Mouse (Mus musculus): Measurements from ENCODE around the gene Gm5965.
"Not testable (repeated sequence)": the region's sequence is repeated elsewhere in the genome, so short reads cannot be mapped to it uniquely, and the experiment has no call there.

Gene Gm5965

DNA sequence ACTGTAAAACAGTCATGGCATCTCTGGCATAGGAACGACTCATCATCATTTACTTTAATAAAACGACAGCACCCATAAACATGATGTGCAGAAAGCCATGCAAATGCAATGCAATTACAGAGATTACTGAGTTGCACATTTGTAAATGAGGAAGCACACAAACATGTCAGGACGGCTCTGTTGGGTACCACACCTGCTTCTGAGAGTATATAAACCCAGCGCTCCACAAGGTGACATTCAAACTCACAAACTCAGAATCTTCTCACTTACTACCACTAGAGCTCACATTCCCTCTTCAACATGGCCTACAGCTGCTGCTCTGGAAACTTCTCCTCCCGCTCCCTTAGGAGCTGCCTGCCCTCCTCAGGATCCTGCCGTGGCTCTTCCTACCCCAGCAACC is at the start of gene Gm5965:
Gm5965 (plus strand) TSS at position 301 of the 400 bp plus-strand sequence.
- no peak for DNase-seq

DNA sequence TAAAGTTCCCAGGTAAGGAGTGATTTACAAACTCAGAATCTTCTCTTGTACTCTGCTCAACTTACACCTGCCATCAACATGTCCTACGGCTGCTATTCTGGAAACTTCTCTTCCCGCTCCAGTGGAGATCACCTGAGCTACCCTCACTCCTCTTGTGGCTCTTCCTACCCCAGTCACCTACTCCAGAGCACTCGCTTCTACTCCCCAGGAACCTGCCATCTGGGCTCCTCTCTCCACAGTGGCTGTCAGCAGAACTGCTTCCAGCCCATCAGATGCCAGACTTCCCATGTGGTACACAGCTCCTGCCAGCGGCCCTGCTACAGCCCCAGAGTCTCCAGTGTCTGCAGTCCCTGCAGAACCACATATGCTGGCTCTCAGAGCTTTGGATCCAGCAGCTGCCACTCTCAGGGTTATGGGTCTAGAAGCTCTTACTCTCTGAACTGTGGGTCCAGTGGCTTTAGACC is 48.9 kb upstream of the Gm5965 start, which contains the start of gene Krtap13-1:
Krtap13-1 (plus strand) TSS at position 51 of the 464 bp plus-strand sequence.
- no peak for DNase-seq

DNA sequence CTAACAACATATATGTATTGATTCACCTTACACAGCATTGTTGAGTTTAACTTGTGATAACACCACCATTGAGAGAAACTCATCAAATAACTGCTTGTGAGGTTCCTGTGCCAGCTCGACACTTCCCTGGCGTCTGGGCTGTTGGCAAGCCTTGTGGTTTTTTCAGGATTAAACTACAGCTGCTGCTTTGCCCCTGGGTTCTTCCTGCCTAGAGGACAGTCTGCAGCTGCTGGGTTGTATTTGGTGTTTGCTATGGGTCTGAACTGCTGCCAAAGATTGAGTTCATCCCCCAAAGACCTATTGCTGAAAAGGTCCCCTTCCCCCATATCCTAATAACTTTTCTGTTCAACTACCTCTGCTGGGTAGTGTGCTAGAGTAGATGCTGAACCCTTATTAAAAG is 42.3 kb upstream of the Gm5965 start:
- no peak for DNase-seq

DNA sequence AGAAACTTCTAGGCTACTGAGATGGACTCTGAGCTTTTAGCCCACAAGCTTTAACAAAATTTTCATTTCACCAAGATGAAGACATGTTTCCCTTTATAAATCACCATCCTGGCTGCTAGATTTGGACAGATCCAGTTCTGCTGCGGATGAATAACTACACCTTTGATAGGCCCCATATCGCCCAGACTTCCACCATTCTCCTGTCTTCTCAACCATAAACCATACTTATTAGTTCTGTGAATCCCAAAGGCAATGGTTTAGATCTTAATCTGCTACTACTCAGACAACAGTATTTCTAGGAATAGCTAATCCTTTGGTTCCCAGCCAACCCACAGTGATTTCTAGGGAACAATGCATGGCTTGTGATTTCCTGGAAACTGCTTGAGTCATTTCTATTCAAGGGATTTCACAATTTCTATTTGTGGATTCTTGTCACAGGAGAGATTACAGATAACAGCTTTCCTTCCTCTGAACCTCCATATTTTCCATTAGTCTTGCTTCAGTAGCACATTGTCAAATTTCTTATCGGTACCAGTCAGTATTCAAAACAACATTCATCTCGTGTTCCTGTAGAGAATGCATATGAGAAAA is 32.9 kb upstream of the Gm5965 start:
- DNase-seq = no peak

DNA sequence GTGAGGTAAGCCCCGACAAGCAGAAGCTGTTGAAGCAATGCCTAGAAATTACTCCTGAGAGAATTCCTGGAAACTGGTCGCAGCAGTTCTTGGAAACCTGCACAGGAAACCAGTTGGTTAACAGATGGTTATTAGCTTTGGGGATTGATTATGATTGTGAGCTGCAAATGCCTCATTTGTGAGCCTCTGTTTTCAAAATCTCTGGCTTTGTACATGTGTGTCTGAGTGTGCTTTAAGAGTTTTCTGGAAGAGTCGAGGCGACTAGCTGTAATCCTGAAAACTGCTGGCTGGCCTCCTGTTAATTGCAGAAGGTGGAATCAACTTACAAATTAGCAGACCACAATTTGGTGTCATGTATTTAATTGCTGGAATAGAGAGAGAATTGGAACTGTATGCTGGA is 29.8 kb upstream of the Gm5965 start:
- no peak for DNase-seq

DNA sequence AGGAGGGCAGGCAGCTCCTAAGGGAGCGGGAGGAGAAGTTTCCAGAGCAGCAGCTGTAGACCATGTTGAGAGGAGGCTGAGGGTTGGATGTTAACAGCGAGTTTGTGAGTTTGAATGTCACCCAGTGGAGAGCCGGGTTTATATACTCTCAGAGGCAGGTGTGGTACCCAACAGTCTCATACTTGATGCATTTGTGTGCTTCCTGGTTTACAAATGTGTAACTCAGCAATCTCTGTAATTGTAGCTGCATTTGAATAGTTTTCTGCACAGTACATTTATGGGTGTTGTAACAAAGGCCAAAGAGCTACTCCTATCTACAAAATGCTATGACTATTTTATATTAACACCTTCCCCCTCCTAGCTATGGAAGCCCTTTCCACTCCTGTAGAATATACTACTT is 26.2 kb upstream of the Gm5965 start, which contains the start of gene Krtap13:
Krtap13 (minus strand) TSS at position 101 of the 400 bp plus-strand sequence.
- DNase-seq = not testable (repeated sequence)

DNA sequence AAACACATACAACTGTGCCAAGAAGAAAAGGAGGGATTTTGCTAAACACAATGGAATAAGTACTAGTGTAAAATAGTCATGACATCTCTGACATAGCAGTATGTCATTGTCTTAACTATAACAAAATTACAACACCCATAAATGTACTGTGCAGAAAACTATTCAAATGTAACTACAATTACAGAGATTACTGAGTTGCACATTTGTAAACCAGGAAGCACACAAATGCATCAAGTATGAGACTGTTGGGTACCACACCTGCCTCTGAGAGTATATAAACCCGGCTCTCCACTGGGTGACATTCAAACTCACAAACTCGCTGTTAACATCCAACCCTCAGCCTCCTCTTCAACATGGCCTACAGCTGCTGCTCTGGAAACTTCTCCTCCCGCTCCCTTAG is 19.1 kb upstream of the Gm5965 start, which contains the start of gene 2310034C09Rik:
2310034C09Rik (plus strand) TSS at position 301 of the 400 bp plus-strand sequence.
- DNase-seq = not testable (repeated sequence)

DNA sequence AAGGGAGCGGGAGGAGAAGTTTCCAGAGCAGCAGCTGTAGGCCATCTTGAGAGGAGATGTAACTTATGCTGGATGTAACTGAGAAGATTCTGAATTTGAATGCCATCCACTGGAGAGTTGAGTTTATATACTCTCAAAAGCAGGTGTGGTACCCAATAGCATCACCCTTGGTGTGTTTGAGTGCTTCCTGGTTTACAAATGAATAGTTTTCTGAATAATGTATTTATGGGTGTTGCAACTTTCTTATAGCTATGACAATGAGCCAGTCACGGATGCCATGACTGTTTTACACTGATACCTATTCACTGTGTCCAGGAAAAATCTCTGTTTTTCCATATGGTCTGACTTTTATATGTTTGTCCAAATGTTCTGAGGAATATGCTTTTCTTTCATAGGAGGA is 3.6 kb upstream of the Gm5965 start, which contains the start of gene 2310057N15Rik:
2310057N15Rik (minus strand) TSS at position 101 of the 400 bp plus-strand sequence.
- no peak for DNase-seq

DNA sequence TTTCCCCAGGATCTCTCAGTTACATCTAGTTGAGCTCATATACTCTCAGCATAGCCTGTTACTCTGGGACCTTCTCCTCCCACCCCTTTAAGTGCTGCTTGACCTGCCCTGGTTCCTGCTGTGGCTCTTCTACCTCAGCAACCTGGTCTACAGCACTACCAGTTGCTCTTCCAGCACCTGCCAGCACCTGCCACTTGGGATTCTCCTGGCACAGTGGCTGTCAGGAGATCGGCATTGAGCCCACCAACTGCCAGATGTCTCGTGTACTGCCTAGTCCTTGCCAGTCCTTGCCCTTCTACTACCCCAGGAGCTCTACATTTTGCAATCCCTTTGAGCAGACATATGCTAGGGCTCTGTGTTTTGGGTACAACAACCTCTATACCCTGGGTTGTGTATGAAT is 9.1 kb downstream of the Gm5965 start:
- no peak for DNase-seq

DNA sequence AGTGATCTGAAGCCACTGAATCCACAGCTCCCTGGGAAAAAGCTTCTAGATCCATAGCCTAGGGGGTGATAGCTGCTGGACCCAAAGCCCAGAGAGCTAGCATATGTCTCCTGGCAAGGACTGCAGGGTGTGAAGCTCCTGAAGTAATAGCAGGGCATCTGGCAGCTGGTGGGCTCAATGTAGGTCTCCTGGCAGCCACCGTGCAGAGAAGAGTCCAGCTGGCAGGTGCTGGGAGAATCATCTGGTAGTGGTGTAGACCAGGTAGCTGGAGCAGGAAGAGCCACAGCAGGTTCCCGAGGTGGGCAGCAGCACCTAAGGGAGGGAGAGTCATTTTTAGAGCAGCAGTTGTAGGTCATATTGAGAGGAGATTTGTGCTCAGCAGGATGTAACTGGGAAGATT is 34.1 kb downstream of the Gm5965 start, which contains the start of gene Gm20741:
Gm20741 (minus strand) TSS at position 394 of the 400 bp plus-strand sequence.
- no peak for DNase-seq

DNA sequence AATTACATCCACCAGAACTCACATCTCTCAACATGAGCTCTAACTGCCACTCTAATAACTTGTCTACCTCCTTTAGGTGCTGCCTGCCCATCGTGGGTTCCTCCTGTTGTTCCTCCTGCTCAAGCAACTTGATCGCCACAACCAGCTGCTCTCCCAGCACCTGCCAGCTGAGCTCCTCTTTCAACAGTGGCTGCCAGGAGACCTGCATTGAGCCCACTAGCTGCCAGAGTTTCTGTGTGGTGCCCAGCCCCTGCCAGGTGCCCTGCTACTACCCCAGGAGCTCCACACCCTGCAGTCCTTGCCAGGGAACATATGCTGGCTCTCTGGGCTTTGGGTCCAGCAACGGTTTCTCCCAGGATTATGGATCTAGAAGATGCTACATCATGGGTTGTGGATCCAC is 42.4 kb downstream of the Gm5965 start, which contains the start of gene Krtap15:
Krtap15 (plus strand) TSS at position 150 of the 400 bp plus-strand sequence.
- no peak for DNase-seq

DNA sequence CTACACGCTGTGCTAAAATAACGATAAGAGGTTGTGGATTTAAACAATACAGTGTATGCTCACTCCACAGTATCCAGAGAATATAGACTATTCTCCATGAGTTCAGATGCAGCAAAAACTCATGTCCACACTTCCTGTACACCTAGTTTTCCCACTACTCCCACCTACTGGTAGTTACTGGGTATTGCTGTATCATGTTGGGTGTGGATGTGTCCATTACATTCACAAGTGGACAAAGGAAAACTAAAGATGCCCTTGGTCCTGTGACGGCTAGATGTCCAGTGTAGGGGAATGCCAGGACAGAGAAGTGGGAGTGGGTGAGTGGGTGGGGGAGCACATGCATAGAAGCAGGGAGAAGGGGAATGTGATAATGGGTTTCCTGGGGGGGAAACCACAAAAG is 46.0 kb downstream of the Gm5965 start:
- no peak for DNase-seq

DNA sequence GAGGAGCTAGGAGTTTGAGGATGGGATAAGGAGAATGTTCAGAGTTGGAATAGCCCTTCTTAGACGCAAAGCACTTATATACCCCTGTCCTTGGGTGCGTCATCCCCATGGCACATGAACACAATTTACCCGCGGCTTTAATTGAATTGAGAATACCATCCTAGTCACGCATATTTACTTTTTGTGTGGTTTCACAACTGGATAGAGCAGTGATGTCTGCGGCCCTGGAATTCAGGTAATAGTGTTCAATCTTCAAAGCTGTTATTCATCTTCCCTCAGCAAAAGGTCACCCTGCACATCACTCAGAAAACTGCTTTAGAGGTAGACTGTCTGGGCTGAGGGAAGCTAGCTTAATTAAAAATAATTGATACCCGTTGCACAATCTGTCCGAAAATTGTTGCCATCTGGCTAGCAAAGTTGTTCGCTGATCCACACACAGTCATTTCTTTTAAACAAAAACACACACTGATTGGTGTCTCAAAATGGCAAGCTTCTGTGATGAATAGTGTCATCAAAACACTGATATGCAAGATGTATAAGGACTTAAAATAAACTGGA is 48.5 kb downstream of the Gm5965 start, which contains the start of gene Krtap14:
Krtap14 (minus strand) TSS at position 51 of the 558 bp plus-strand sequence.
- no peak for DNase-seq

DNA sequence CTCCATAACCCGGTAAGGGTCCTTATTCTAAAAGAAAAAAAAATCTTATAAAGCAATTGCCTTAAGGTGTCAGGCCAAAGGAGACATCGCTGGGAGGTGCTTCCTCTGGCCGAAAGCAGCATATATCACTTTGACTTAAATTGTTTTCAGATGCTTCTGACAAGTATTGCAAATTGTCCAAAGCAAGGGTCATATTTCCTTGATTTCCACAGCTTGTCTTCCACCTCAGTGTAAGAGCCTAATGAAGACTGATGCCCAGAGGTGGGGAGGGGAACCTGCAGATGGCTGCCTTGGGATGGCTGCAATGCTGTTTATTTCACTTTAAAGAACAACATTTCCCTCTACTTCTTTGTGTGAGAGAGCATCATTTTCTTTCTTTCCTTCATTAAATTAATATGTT is 49.3 kb downstream of the Gm5965 start:
- no peak for DNase-seq
